Mouse (Mus musculus) left cerebral cortex, adult 18-20 months (tissue): ENCODE measurements around the gene Sycp3. TPM values are rescaled to one million over a fixed set of nuclear protein-coding genes. Genes with fewer than 3 reads are reported as not detected.
"Not testable (repeated sequence)": the region's sequence is repeated elsewhere in the genome, so short reads cannot be mapped to it uniquely, and the experiment has no call there.

Experiments used
- DNase-seq, 2 experiments: peaks; one replicate each; pipeline ENCODE4 v3.0.0; 2021 to 2022; ENCODE audit warnings: low spot score in 2 of 2, mixed read lengths in 1 of 2
- long read RNA-seq, 2 experiments: library from polyadenylated mRNA; stranded (forward); transcript quantifications; one replicate each; pipeline ENCODE4 v2.0.0; 2021
- total RNA-seq, 2 experiments: library from RNA; stranded (reverse); gene quantifications; 2 replicates each; pipeline ENCODE4 v1.2.3; 2021

The Sycp3 gene
- under 1 TPM; 0.58 to 0.70 TPM for total RNA-seq
- long read RNA-seq, experiment 1, partial matches to known transcripts, result 0 of 2 reads
- long read RNA-seq, experiment 1, other reads (novel, unspliced or antisense), result 2 of 2 reads
- long read RNA-seq, experiment 2, result 0 reads

GRCm38 (mm10) chr10:88459502-88459992, at the start of gene Sycp3:
Sycp3 (plus strand) TSS chr10:88459569.
- DNase-seq, result no peak

- no peak for DNase-seq
Observed at GRCm38 (mm10) chr10:88409751-88410150, 49.6 kb upstream of the Sycp3 start.

GRCm38 (mm10) chr10:88412290-88412995, 46.9 kb upstream of the Sycp3 start:
- DNase-seq, result no peak

- no peak for DNase-seq
Observed at GRCm38 (mm10) chr10:88417686-88418085, 41.7 kb upstream of the Sycp3 start.

- no peak for DNase-seq
Observed at GRCm38 (mm10) chr10:88420141-88420541, 39.2 kb upstream of the Sycp3 start.

GRCm38 (mm10) chr10:88420655-88421435, 38.5 kb upstream of the Sycp3 start:
- no peak for DNase-seq

- peak; percentile 60 to 70 for DNase-seq
Observed at GRCm38 (mm10) chr10:88426158-88426816, 33.1 kb upstream of the Sycp3 start.

- DNase-seq, result no peak
Observed at GRCm38 (mm10) chr10:88426896-88427295, 32.5 kb upstream of the Sycp3 start.

- DNase-seq, result no peak
Observed at GRCm38 (mm10) chr10:88427998-88428397, 31.4 kb upstream of the Sycp3 start.

GRCm38 (mm10) chr10:88441224-88441623, 18.1 kb upstream of the Sycp3 start:
- DNase-seq, result no peak

- peak; percentile 34 to 43 for DNase-seq
Observed at GRCm38 (mm10) chr10:88451221-88451620, 8.1 kb upstream of the Sycp3 start.

- no peak for DNase-seq
Observed at GRCm38 (mm10) chr10:88451990-88452389, 7.4 kb upstream of the Sycp3 start.

- no peak for DNase-seq
Observed at GRCm38 (mm10) chr10:88457816-88458215, 1.6 kb upstream of the Sycp3 start.

GRCm38 (mm10) chr10:88460122-88460820, 902 bp downstream of the Sycp3 start:
- DNase-seq, result no peak

GRCm38 (mm10) chr10:88482866-88483265, 23.5 kb downstream of the Sycp3 start:
- DNase-seq, result not testable (repeated sequence)

- no peak for DNase-seq
Observed at GRCm38 (mm10) chr10:88488629-88489028, 29.3 kb downstream of the Sycp3 start.

- no peak for DNase-seq
Observed at GRCm38 (mm10) chr10:88491632-88492031, 32.3 kb downstream of the Sycp3 start.

- DNase-seq, result no peak
Observed at GRCm38 (mm10) chr10:88492658-88493057, 33.3 kb downstream of the Sycp3 start.

- no peak for DNase-seq
Observed at GRCm38 (mm10) chr10:88494959-88495587, 35.7 kb downstream of the Sycp3 start.

- peak in 1 of 2 experiments; percentile 17 for DNase-seq
Observed at GRCm38 (mm10) chr10:88496864-88497564, 37.6 kb downstream of the Sycp3 start.
